Mouse (Mus musculus) limb, embryonic 12.5 days (tissue): ENCODE measurements around the gene Popdc3. TPM values are rescaled to one million over a fixed set of nuclear protein-coding genes. Genes with fewer than 3 reads are reported as not detected.
A peak's percentile ranks its signal among the peaks of the same experiment; 100 is the strongest.

ENCODE experiments used
- ATAC-seq: fragments of 200-750 bp; cut with Nextera tagmentation; 2 replicates; pipeline ENCODE4 v1.8.0; 2017; ENCODE audit warnings: low read depth, moderate TSS enrichment; ENCODE audit not compliant: insufficient number of reproducible peaks, insufficient read depth, low FRiP score, low TSS enrichment
- H3K27ac ChIP-seq: fragments of 300-500 bp; sonication (generic); 2 replicates; pipeline ENCODE4 v1.5.1; 2016; ENCODE audit warnings: mild to moderate bottlenecking, moderate library complexity
- H3K27me3 ChIP-seq: fragments of 300-500 bp; sonication (generic); 2 replicates; pipeline ENCODE4 v1.6.1; 2016; ENCODE audit warnings: mild to moderate bottlenecking, moderate library complexity
- H3K36me3 ChIP-seq: fragments of 300-500 bp; sonication (generic); 2 replicates; pipeline ENCODE4 v1.6.1; 2016; ENCODE audit warnings: mild to moderate bottlenecking, moderate library complexity
- H3K4me1 ChIP-seq: fragments of 300-500 bp; sonication (generic); replicated peaks from 2 replicates; pipeline ENCODE4 v1.6.1; 2016
- H3K4me2 ChIP-seq: fragments of 300-500 bp; sonication (generic); 2 replicates; pipeline ENCODE4 v1.6.1; 2016; ENCODE audit warnings: mild to moderate bottlenecking, moderate library complexity
- H3K4me3 ChIP-seq: fragments of 300-500 bp; sonication (generic); replicated peaks from 2 replicates; pipeline ENCODE4 v1.5.1; 2016; ENCODE audit warnings: mild to moderate bottlenecking
- H3K9ac ChIP-seq: fragments of 300-500 bp; sonication (generic); replicated peaks from 2 replicates; pipeline ENCODE4 v1.6.1; 2016; ENCODE audit warnings: mild to moderate bottlenecking, moderate library complexity
- H3K9me3 ChIP-seq: fragments of 300-500 bp; sonication (generic); 2 replicates; pipeline ENCODE4 v1.6.1; 2016; ENCODE audit warnings: mild to moderate bottlenecking, moderate library complexity
- WGBS: fragments of 180-500 bp; shearing (Covaris S2); methylation state at CpG from one replicate; pipeline ENCODE4 v1.1.7; 2016; 5-methylcytosine and 5-hydroxymethylcytosine counted together
- polyA plus RNA-seq: library from polyadenylated mRNA; unstranded; fragments of >200 nt; fragmentation: Nextera tagmentation; extraction: Ambion mirVana; gene quantifications from 2 replicates; pipeline ENCODE4 v1.2.1, GENCODE M21; 2016

The Popdc3 gene
- polyA plus RNA-seq, 1 experiment from 2014 or later = 3.7 TPM

DNA sequence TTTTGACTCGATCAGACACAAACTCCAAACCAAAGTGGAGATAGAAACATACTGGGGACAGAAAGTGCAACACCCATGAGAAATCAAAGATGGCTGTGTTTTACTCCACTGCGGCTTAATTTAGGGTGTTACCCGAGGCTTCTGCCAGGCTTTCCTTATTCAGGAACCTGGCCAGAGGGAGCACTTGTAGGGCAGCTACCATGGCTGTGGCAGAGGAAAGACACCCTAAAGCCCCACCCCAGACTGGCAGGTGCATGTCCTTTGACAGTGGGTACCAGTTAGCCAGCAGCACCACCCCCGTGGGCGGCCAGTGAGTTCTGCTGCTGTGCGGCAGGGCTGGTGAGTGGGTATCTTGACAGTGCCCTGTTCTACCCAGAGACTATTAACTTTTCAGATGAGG, 178.2 kb downstream of the Popdc3 start:
- Histone ChIP-seq H3K4me2 (no peak overlapping the region), H3K4me1 (no peaks in the 10 kb centered on the region), H3K9me3 (no peaks in the 10 kb centered on the region), H3K27ac (no peak overlapping the region), H3K27me3 (no peaks in the 10 kb centered on the region), H3K36me3 (peaks cover 43% of the 10 kb centered on the region), H3K4me3 (no peak overlapping the region), H3K9ac (no peak overlapping the region)
- WGBS = 93% methylated on average over 6 of the region's 6 CpGs
- no peak for ATAC-seq

DNA sequence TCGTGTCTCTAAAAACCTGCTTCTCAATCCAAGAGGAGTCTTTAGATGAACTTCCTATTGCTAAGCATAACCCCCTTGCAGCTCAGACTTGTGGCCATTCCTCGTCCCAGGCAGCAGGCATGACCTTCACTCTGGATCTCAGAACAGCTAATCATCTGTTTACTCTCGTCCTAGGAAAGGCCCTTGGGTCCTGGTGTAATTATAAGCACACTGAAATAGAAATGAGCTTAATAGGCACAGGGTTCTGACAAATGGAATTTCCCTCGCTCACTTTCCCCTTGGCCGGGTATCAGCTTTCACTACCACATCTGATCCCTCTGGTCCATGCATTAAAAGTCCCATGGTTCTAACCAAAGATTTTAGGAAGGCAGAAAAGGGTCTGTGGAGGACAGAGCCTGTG, 185.5 kb downstream of the Popdc3 start:
- peaks cover 26% of the 10 kb centered on the region for H3K36me3 ChIP-seq
- no peaks in the 10 kb centered on the region for H3K9me3 ChIP-seq
- no peak for ATAC-seq
- 28% methylated on average over 5 of the region's 5 CpGs for WGBS
- H3K27me3 ChIP-seq = no peaks in the 10 kb centered on the region
- 0 out of 2 replicates have a peak overlapping the region, but pooled peaks have one; percentile 23 for H3K27ac ChIP-seq
- H3K4me2 ChIP-seq = no peak overlapping the region
- H3K9ac ChIP-seq = no peak overlapping the region
- H3K4me1 ChIP-seq = peaks cover 16% of the 10 kb centered on the region
- H3K4me3 ChIP-seq = no peak overlapping the region

DNA sequence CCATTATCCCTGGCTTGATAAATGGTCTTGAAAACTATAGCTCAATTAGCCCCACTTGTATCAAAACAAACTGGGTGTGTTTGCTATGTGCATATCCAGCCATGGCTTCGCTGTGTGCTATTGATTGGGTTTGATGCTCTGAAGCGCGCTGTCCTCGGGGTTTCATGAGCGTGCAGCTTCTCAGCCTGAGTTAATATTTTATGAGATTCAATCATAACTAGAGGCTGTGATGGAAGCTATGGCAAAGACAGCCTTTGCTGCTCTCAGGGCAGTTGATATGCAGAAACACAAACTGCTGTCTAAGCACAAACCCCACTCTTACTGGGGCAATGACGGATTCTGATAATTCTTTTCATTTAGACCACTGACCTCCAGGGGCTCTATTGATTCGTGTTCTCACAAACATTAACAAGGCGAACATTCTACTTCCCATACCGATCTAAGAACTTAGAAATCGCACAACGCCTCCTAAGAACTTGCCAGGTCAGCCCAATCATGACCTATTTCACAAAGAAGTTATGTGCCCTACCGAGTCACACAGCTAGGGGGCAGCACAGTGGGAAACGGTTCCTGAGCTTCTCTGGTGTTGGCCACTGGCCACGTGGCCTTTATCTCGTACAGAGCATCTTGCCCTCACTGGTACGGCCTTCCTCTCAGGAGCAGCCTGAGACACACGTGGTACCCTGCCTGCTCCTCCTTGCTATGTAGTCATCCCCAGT, 189.2 kb downstream of the Popdc3 start:
- Histone ChIP-seq H3K4me2 (no peak overlapping the region), H3K4me1 (peaks cover 16% of the 10 kb centered on the region), H3K9ac (no peak overlapping the region), H3K27ac (no peak overlapping the region), H3K27me3 (no peaks in the 10 kb centered on the region), H3K9me3 (no peaks in the 10 kb centered on the region), H3K4me3 (no peak overlapping the region), H3K36me3 (peaks cover 20% of the 10 kb centered on the region; the same call in 1 of the 2 replicates)
- no peak for ATAC-seq
- 91% methylated on average over 17 of the region's 17 CpGs for WGBS

Other genes with a start within 250 kb of the Popdc3 start
- 33.8 and 34.6 TPM in 2 replicates for gene Prep, start 110.9 kb upstream of the Popdc3 start, polyA plus RNA-seq
- 10.8 and 11.6 TPM in 2 replicates for gene Bves, start 157.7 kb downstream of the Popdc3 start, polyA plus RNA-seq